Mouse (Mus musculus) intestine, embryonic 16.5 days (tissue): ENCODE data around the gene Lpin1. TPM values are rescaled to one million over a fixed set of nuclear protein-coding genes. Genes with fewer than 3 reads are reported as not detected.
A peak's percentile ranks its signal among the peaks of the same experiment; 100 is the strongest.

Experiments used
- ATAC-seq: fragments of 200-750 bp; cut with Nextera tagmentation; 2 replicates; pipeline ENCODE4 v1.8.0; 2017; ENCODE audit warnings: moderate TSS enrichment, moderate library complexity
- H3K27ac ChIP-seq: fragments of 300-500 bp; sonication (generic); 2 replicates; pipeline ENCODE4 v1.5.1; 2014; ENCODE audit warnings: mild to moderate bottlenecking, low read length
- H3K27me3 ChIP-seq: fragments of 300-500 bp; sonication (generic); replicated peaks from 2 replicates; pipeline ENCODE4 v1.6.1; 2014; ENCODE audit warnings: low read length, control low read depth, mixed read lengths; ENCODE audit not compliant: control insufficient read depth, insufficient read depth
- H3K36me3 ChIP-seq: fragments of 300-500 bp; sonication (generic); 2 replicates; pipeline ENCODE4 v1.6.1; 2014; ENCODE audit warnings: low read length, control low read depth; ENCODE audit not compliant: control insufficient read depth, insufficient read depth
- H3K4me1 ChIP-seq: fragments of 300-500 bp; sonication (generic); 2 replicates; pipeline ENCODE4 v1.6.1; 2014; ENCODE audit warnings: low read length, control low read depth, mixed read lengths; ENCODE audit not compliant: control insufficient read depth, insufficient read depth
- H3K4me2 ChIP-seq: fragments of 300-500 bp; sonication (generic); 2 replicates; pipeline ENCODE4 v1.6.1; 2014; ENCODE audit warnings: low read depth, low read length, control low read depth
- H3K4me3 ChIP-seq: fragments of 300-500 bp; sonication (generic); 2 replicates; pipeline ENCODE4 v1.5.1; 2014; ENCODE audit warnings: mild to moderate bottlenecking, low read length
- H3K9ac ChIP-seq: fragments of 300-500 bp; sonication (generic); 2 replicates; pipeline ENCODE4 v1.6.1; 2014; ENCODE audit warnings: low read depth, low read length
- H3K9me3 ChIP-seq: fragments of 300-500 bp; sonication (generic); 2 replicates; pipeline ENCODE4 v1.6.1; 2016; ENCODE audit warnings: low read length, control low read depth; ENCODE audit not compliant: control insufficient read depth
- WGBS: fragments of 180-500 bp; shearing (Covaris S2); extraction: QIAGEN DNeasy Blood & Tissue Kit; methylation state at CpG from one replicate; pipeline ENCODE4 v1.1.7; 2014; 5-methylcytosine and 5-hydroxymethylcytosine counted together
- polyA plus RNA-seq: library from polyadenylated mRNA; unstranded; fragments of >200 nt; fragmentation: Nextera tagmentation; extraction: Ambion mirVana; gene quantifications from 2 replicates; pipeline ENCODE4 v1.2.1, GENCODE M21; 2015

Lpin1 gene
- polyA plus RNA-seq, 1 experiment from 2014 or later: 8.5 TPM

GRCm38 (mm10) chr12:16599359-16599758 is 11.4 kb downstream of the Lpin1 start:
- ATAC-seq: no peak
- no peak overlapping the region for H3K9ac ChIP-seq
- H3K4me2 ChIP-seq: no peak overlapping the region
- H3K4me3 ChIP-seq: no peak overlapping the region
- H3K9me3 ChIP-seq: no peaks in the 10 kb centered on the region
- H3K4me1 ChIP-seq: peaks cover 6% of the 10 kb centered on the region; the same call in 1 of the 2 replicates
- H3K36me3 ChIP-seq: no peaks in the 10 kb centered on the region
- no peaks in the 10 kb centered on the region for H3K27me3 ChIP-seq
- H3K27ac ChIP-seq: no peak overlapping the region
- WGBS: 75% methylated on average over 3 of the region's 3 CpGs

GRCm38 (mm10) chr12:16593761-16594160 is 17.0 kb downstream of the Lpin1 start:
- WGBS: 88% methylated on average over 7 of the region's 7 CpGs
- H3K4me3 ChIP-seq: no peak overlapping the region
- H3K4me1 ChIP-seq: peaks cover 14% of the 10 kb centered on the region
- ATAC-seq: no peak
- no peak overlapping the region for H3K27ac ChIP-seq
- no peak overlapping the region for H3K4me2 ChIP-seq
- H3K9ac ChIP-seq: no peak overlapping the region
- H3K27me3 ChIP-seq: no peaks in the 10 kb centered on the region
- H3K9me3 ChIP-seq: no peaks in the 10 kb centered on the region
- H3K36me3 ChIP-seq: no peaks in the 10 kb centered on the region

- WGBS: 82% methylated on average over 7 of the region's 7 CpGs
- no peak for ATAC-seq
- Histone ChIP-seq H3K27ac (no peak overlapping the region), H3K27me3 (no peaks in the 10 kb centered on the region), H3K4me3 (no peak overlapping the region), H3K36me3 (no peaks in the 10 kb centered on the region), H3K9me3 (no peaks in the 10 kb centered on the region), H3K9ac (no peak overlapping the region), H3K4me1 (peaks cover 21% of the 10 kb centered on the region), H3K4me2 (no peak overlapping the region)
These were observed 17.8 kb downstream of the Lpin1 start for GRCm38 (mm10) chr12:16593014-16593413.

- Histone ChIP-seq H3K4me1 (peaks cover 23% of the 10 kb centered on the region), H3K9me3 (no peaks in the 10 kb centered on the region), H3K4me3 (no peak overlapping the region), H3K27me3 (no peaks in the 10 kb centered on the region), H3K27ac (no peak overlapping the region), H3K36me3 (no peaks in the 10 kb centered on the region), H3K4me2 (no peak overlapping the region), H3K9ac (0 out of 2 replicates have a peak overlapping the region, but pooled peaks have one; percentile 46)
- 70% methylated on average over 5 of the region's 5 CpGs for WGBS
- ATAC-seq: no peak
These were observed 18.3 kb downstream of the Lpin1 start for GRCm38 (mm10) chr12:16592451-16592850.

GRCm38 (mm10) chr12:16591453-16592200 is 19.1 kb downstream of the Lpin1 start:
- peak overlapping the region; percentile 59 for H3K4me2 ChIP-seq
- peak overlapping the region; percentile 42 for H3K4me3 ChIP-seq
- H3K9ac ChIP-seq: peak overlapping the region; percentile 46; the same call in 1 of the 2 replicates

GRCm38 (mm10) chr12:16589966-16590365 is 20.8 kb downstream of the Lpin1 start:
- WGBS: 21% methylated on average over 4 of the region's 4 CpGs
- peak overlapping the region; percentile 80; the same call in 1 of the 2 replicates for H3K4me3 ChIP-seq
- no peak overlapping the region for H3K27ac ChIP-seq
- no peaks in the 10 kb centered on the region for H3K9me3 ChIP-seq
- no peaks in the 10 kb centered on the region for H3K36me3 ChIP-seq
- peaks cover 31% of the 10 kb centered on the region for H3K4me1 ChIP-seq
- H3K9ac ChIP-seq: no peak overlapping the region
- peak overlapping the region; percentile 83; the same call in 1 of the 2 replicates for H3K4me2 ChIP-seq
- no peaks in the 10 kb centered on the region for H3K27me3 ChIP-seq
- no peak for ATAC-seq

More at GRCm38 (mm10) chr12:16591453-16592200, 19.1 kb downstream of the Lpin1 start:
- H3K36me3 ChIP-seq: no peaks in the 10 kb centered on the region
- H3K27ac ChIP-seq: peak overlapping the region; percentile 71
- peaks cover 25% of the 10 kb centered on the region for H3K4me1 ChIP-seq
- H3K9me3 ChIP-seq: no peaks in the 10 kb centered on the region
- 9% methylated on average over 15 of the region's 15 CpGs for WGBS
- ATAC-seq: peak; percentile 93
- H3K27me3 ChIP-seq: no peaks in the 10 kb centered on the region

- Histone ChIP-seq H3K4me1 (peaks cover 37% of the 10 kb centered on the region), H3K4me3 (peak overlapping the region; percentile 80), H3K9ac (peak overlapping the region; percentile 85), H3K36me3 (no peaks in the 10 kb centered on the region), H3K9me3 (no peaks in the 10 kb centered on the region), H3K27ac (peak overlapping the region; percentile 76), H3K4me2 (peak overlapping the region; percentile 83), H3K27me3 (no peaks in the 10 kb centered on the region)
- peak; percentile 73 for ATAC-seq
- WGBS: under 1% methylated on average over 35 of the region's 36 CpGs
These were observed 21.4 kb downstream of the Lpin1 start for GRCm38 (mm10) chr12:16589204-16589949.

- Histone ChIP-seq H3K4me1 (peaks cover 45% of the 10 kb centered on the region), H3K9ac (peak overlapping the region; percentile 85), H3K27me3 (no peaks in the 10 kb centered on the region), H3K4me3 (peak overlapping the region; percentile 80), H3K4me2 (peak overlapping the region; percentile 83), H3K36me3 (no peaks in the 10 kb centered on the region), H3K9me3 (no peaks in the 10 kb centered on the region), H3K27ac (peak overlapping the region; percentile 76)
- ATAC-seq: no peak
- WGBS: 17% methylated on average over 7 of the region's 7 CpGs
These were observed 22.2 kb downstream of the Lpin1 start for GRCm38 (mm10) chr12:16588396-16589042.

- Histone ChIP-seq H3K9me3 (no peaks in the 10 kb centered on the region), H3K36me3 (no peaks in the 10 kb centered on the region), H3K4me1 (peaks cover 45% of the 10 kb centered on the region), H3K27ac (peak overlapping the region; percentile 29; the same call in 1 of the 2 replicates), H3K9ac (peak overlapping the region; percentile 85; the same call in 1 of the 2 replicates), H3K4me3 (no peak overlapping the region; the same call in 1 of the 2 replicates), H3K27me3 (no peaks in the 10 kb centered on the region), H3K4me2 (peak overlapping the region; percentile 83)
- ATAC-seq: no peak
- WGBS: 57% methylated on average over 5 of the region's 5 CpGs
These were observed 23.0 kb downstream of the Lpin1 start for GRCm38 (mm10) chr12:16587767-16588166.
